Mouse (Mus musculus) urinary bladder, adult 18-20 months (tissue): ENCODE data around the gene Plxna4.

Experiments
- DNase-seq, 2 experiments: peaks; one replicate each; pipeline ENCODE4 v3.0.0; 2022; ENCODE audit warnings: low spot score in 2 of 2, mixed read lengths in 2 of 2

The Plxna4 gene

GRCm38 (mm10) chr6:32252168-32252567 is 335.8 kb downstream of the Plxna4 start:
- DNase-seq = no peak

GRCm38 (mm10) chr6:32251674-32252073 is 336.3 kb downstream of the Plxna4 start:
- no peak for DNase-seq

- DNase-seq = no peak
These were observed 342.0 kb downstream of the Plxna4 start for GRCm38 (mm10) chr6:32246036-32246435.

GRCm38 (mm10) chr6:32243040-32243439 is 345.0 kb downstream of the Plxna4 start:
- no peak for DNase-seq

GRCm38 (mm10) chr6:32231383-32231782 is 356.6 kb downstream of the Plxna4 start:
- DNase-seq = no peak

GRCm38 (mm10) chr6:32226636-32227035 is 361.4 kb downstream of the Plxna4 start:
- DNase-seq = no peak

GRCm38 (mm10) chr6:32224007-32224703 is 363.8 kb downstream of the Plxna4 start:
- DNase-seq = no peak

GRCm38 (mm10) chr6:32220765-32221164 is 367.2 kb downstream of the Plxna4 start:
- no peak for DNase-seq

GRCm38 (mm10) chr6:32218544-32218943 is 369.4 kb downstream of the Plxna4 start:
- no peak for DNase-seq

- no peak for DNase-seq
These were observed 375.6 kb downstream of the Plxna4 start for GRCm38 (mm10) chr6:32212439-32212838.

GRCm38 (mm10) chr6:32210139-32210538 is 377.9 kb downstream of the Plxna4 start:
- no peak for DNase-seq

GRCm38 (mm10) chr6:32208951-32209350 is 379.0 kb downstream of the Plxna4 start:
- DNase-seq = no peak

GRCm38 (mm10) chr6:32204253-32204652 is 383.7 kb downstream of the Plxna4 start:
- no peak for DNase-seq

- DNase-seq = no peak
These were observed 384.6 kb downstream of the Plxna4 start for GRCm38 (mm10) chr6:32203389-32203788.

- no peak for DNase-seq
These were observed 385.3 kb downstream of the Plxna4 start for GRCm38 (mm10) chr6:32202664-32203192.

- no peak for DNase-seq
These were observed 386.5 kb downstream of the Plxna4 start for GRCm38 (mm10) chr6:32201506-32201905.

- no peak for DNase-seq
These were observed 388.4 kb downstream of the Plxna4 start for GRCm38 (mm10) chr6:32199616-32200015.

- no peak for DNase-seq
These were observed 391.1 kb downstream of the Plxna4 start for GRCm38 (mm10) chr6:32196913-32197312.

- DNase-seq = no peak
These were observed 394.9 kb downstream of the Plxna4 start for GRCm38 (mm10) chr6:32193046-32193445.

- DNase-seq = no peak
These were observed 403.5 kb downstream of the Plxna4 start for GRCm38 (mm10) chr6:32184402-32184985.

GRCm38 (mm10) chr6:32183651-32184185 is 404.3 kb downstream of the Plxna4 start:
- no peak for DNase-seq

GRCm38 (mm10) chr6:32180012-32180358 is 408.0 kb downstream of the Plxna4 start:
- no peak for DNase-seq

GRCm38 (mm10) chr6:32179346-32180011 is 408.5 kb downstream of the Plxna4 start:
- DNase-seq = no peak
